Mouse (Mus musculus): Measurements from ENCODE around the gene Atg101. TPM values are rescaled to one million over a fixed set of nuclear protein-coding genes. Genes with fewer than 3 reads are reported as not detected.

Gene Atg101
- total RNA-seq (2021), result 10 to 100 TPM; 25.0 to 31.3 TPM
- long read RNA-seq, experiment 1, transcript Atg101-201 (3 exons, 1,270 nt), result major isoform, 53 of 56 reads
- long read RNA-seq, experiment 1, partial matches to known transcripts, result 0 of 56 reads
- long read RNA-seq, experiment 1, other reads (novel, unspliced or antisense), result 2 of 56 reads
- long read RNA-seq, experiment 2, transcript Atg101-201 (3 exons, 1,270 nt), result major isoform, 41 of 43 reads
- long read RNA-seq, experiment 2, partial matches to known transcripts, result 0 of 43 reads
- long read RNA-seq, experiment 2, other reads (novel, unspliced or antisense), result 0 of 43 reads

GRCm38 (mm10) chr15:101283911-101284750 is at the start of gene Atg101:
TSS of gene Atg101 (plus strand) at chr15:101284272.
- DNase-seq (ENCODE audit: low spot score), result peak; percentile 92

- DNase-seq (ENCODE audit: low spot score), result no peak
These were observed 49.3 kb upstream of the Atg101 start for GRCm38 (mm10) chr15:101234611-101235341.

- no peak for DNase-seq (ENCODE audit: low spot score)
These were observed 48.8 kb upstream of the Atg101 start for GRCm38 (mm10) chr15:101235342-101235698.

- DNase-seq (ENCODE audit: low spot score), result no peak
These were observed 48.2 kb upstream of the Atg101 start for GRCm38 (mm10) chr15:101235728-101236327.

GRCm38 (mm10) chr15:101236878-101237277 is 47.2 kb upstream of the Atg101 start:
- peak; percentile 81 for DNase-seq (ENCODE audit: low spot score)

GRCm38 (mm10) chr15:101238885-101239511 is 45.1 kb upstream of the Atg101 start:
- peak; percentile 64 for DNase-seq (ENCODE audit: low spot score)

- DNase-seq (ENCODE audit: low spot score), result no peak
These were observed 44.3 kb upstream of the Atg101 start for GRCm38 (mm10) chr15:101239821-101240220.

GRCm38 (mm10) chr15:101240799-101241204 is 43.3 kb upstream of the Atg101 start:
- peak; percentile 93 for DNase-seq (ENCODE audit: low spot score)

GRCm38 (mm10) chr15:101241236-101241635 is 42.8 kb upstream of the Atg101 start:
- DNase-seq (ENCODE audit: low spot score), result peak; percentile 75

- DNase-seq (ENCODE audit: low spot score), result peak; percentile 78
These were observed 42.2 kb upstream of the Atg101 start for GRCm38 (mm10) chr15:101241853-101242252.

GRCm38 (mm10) chr15:101242645-101243044 is 41.4 kb upstream of the Atg101 start:
- DNase-seq (ENCODE audit: low spot score), result peak; percentile 91

GRCm38 (mm10) chr15:101244012-101244411 is 40.1 kb upstream of the Atg101 start:
- DNase-seq (ENCODE audit: low spot score), result no peak

- DNase-seq (ENCODE audit: low spot score), result peak; percentile 97
These were observed 37.6 kb upstream of the Atg101 start for GRCm38 (mm10) chr15:101246231-101247154.

- DNase-seq (ENCODE audit: low spot score), result no peak
These were observed 36.9 kb upstream of the Atg101 start for GRCm38 (mm10) chr15:101247155-101247498.

- peak; percentile 68 for DNase-seq (ENCODE audit: low spot score)
These were observed 35.9 kb upstream of the Atg101 start for GRCm38 (mm10) chr15:101248029-101248710.

GRCm38 (mm10) chr15:101250220-101250800 is 33.8 kb upstream of the Atg101 start:
- no peak for DNase-seq (ENCODE audit: low spot score)

GRCm38 (mm10) chr15:101251930-101252329 is 32.1 kb upstream of the Atg101 start:
- DNase-seq (ENCODE audit: low spot score), result no peak

- no peak for DNase-seq (ENCODE audit: low spot score)
These were observed 31.5 kb upstream of the Atg101 start for GRCm38 (mm10) chr15:101252614-101253013.

GRCm38 (mm10) chr15:101253563-101253885 is 30.5 kb upstream of the Atg101 start:
- no peak for DNase-seq (ENCODE audit: low spot score)

Data from gastrocnemius, adult 18-20 months (tissue).